ENCODE assay signal across 8 mouse cellular contexts in the genomic region with DNA sequence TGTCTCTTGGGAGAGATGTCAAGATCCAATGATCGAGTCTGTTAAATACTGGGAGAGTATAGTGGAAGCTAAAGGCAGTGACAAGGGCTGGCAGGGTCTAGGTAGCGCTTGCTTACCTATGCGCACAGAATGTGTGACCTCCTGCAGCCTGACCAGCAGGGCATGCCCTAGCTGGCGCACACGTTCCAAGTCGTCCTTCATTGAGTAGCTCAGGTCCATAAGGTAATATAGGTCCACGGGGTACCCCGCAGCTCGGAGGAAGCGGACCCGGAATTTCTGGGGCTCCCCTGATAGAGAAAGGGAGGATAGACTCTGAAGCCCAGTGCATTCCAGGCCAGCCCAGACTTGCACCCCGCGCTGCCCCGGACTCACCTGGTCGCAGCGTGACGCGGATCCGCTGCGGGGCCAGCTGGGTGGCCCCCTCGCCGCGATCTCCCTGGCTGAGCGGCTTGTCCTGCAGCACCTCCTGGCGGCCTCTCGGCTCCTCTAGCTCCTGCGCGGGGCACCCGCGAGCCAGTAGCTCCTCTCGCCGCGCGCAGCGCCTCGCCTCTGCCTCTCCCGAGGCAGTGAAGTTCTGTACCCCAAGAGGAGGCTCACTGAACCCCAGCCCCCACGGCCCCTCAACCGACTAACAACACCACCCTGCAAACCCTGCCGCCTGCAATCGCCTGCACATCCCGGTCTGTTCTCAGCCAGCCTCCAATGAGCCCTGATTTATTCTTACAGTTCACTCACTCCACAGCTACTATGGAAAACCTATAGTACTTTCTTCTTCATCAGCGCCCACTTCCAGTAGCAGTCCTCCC. TPM values are rescaled to one million over a fixed set of nuclear protein-coding genes. Genes with fewer than 3 reads are reported as not detected.
DNase-seq lines count a peak whose midpoint lies in the region; ATAC-seq and TF ChIP-seq lines count a peak whose summit lies in the region.

No protein-coding gene starts in this region.

- WGBS in intestine, embryonic 15.5 days: 3% methylated on average over 41 of the region's 43 CpGs
- 3% methylated on average over 43 of the region's 43 CpGs for WGBS in limb, embryonic 13.5 days
- 3% methylated on average over 43 of the region's 43 CpGs for WGBS in midbrain, embryonic 13.5 days
- 10% methylated on average over 43 of the region's 43 CpGs for WGBS in spleen, adult 2 months

- intact Hi-C loops in heart, postnatal 25 days (cut with DNase I): loop anchor here (1.0 to 10.0 kb wide), 2 partner anchors 46 to 240 kb away; no protein-coding TSS in a partner anchor

- H3K9me3 ChIP-seq in intestine, embryonic 15.5 days: no peaks in the 10 kb centered on the region
- no peaks in the 10 kb centered on the region for H3K9me3 ChIP-seq in limb, embryonic 13.5 days
- H3K9me3 ChIP-seq in midbrain, embryonic 13.5 days: no peaks in the 10 kb centered on the region

- TF ChIP-seq POLR2A in spleen, adult 2 months (IDR thresholded peaks at IDR 0.05; ENCODE audit: low read depth, low read length): no peak

- peaks cover 10% of the 10 kb centered on the region for H3K4me1 ChIP-seq in intestine, embryonic 15.5 days (replicated peaks)
- H3K4me1 ChIP-seq in limb, embryonic 13.5 days: peaks cover 18% of the 10 kb centered on the region
- H3K4me1 ChIP-seq in midbrain, embryonic 13.5 days (replicated peaks): peaks cover 12% of the 10 kb centered on the region
- H3K4me1 ChIP-seq in spleen, adult 2 months (ENCODE audit: control insufficient read depth, insufficient read depth, insufficient read length): peaks cover 11% of the 10 kb centered on the region

- H3K27me3 ChIP-seq in intestine, embryonic 15.5 days (replicated peaks): peaks cover 5% of the 10 kb centered on the region; the same call in 1 of the 2 replicates
- H3K27me3 ChIP-seq in limb, embryonic 13.5 days: peaks cover 20% of the 10 kb centered on the region
- H3K27me3 ChIP-seq in midbrain, embryonic 13.5 days: peaks cover 41% of the 10 kb centered on the region
- H3K27me3 ChIP-seq in spleen, adult 2 months (ENCODE audit: control insufficient read depth, insufficient read depth, low read length): no peaks in the 10 kb centered on the region

- H3K9ac ChIP-seq in intestine, embryonic 15.5 days: peak overlapping the region; percentile 52
- peak overlapping the region; percentile 66 for H3K9ac ChIP-seq in limb, embryonic 13.5 days
- H3K9ac ChIP-seq in midbrain, embryonic 13.5 days (replicated peaks): peak overlapping the region; percentile 67

- no peaks in the 10 kb centered on the region for H3K36me3 ChIP-seq in intestine, embryonic 15.5 days
- H3K36me3 ChIP-seq in limb, embryonic 13.5 days: no peaks in the 10 kb centered on the region
- H3K36me3 ChIP-seq in midbrain, embryonic 13.5 days: no peaks in the 10 kb centered on the region
- H3K36me3 ChIP-seq in spleen, adult 2 months (ENCODE audit: control insufficient read depth, insufficient read depth, low read length): peaks cover 22% of the 10 kb centered on the region

- peak; percentile 98 for DNase-seq in heart, adult 11 months
- no peak for DNase-seq in heart, postnatal 25 days (ENCODE audit: low spot score)
- DNase-seq in embryo, embryonic 10.5 days (ENCODE audit: low spot score): peak; percentile 85
- peak; percentile 76 for DNase-seq in gastrocnemius, postnatal 25 days
- DNase-seq in spleen, adult 2 months (ENCODE audit: low read depth in 1 of 2, low spot score in 2 of 2): peak in 1 of 2 experiments; percentile 84

- peak overlapping the region; percentile 97 for H3K4me2 ChIP-seq in intestine, embryonic 15.5 days (replicated peaks)
- peak overlapping the region; percentile 89 for H3K4me2 ChIP-seq in limb, embryonic 13.5 days (replicated peaks)
- H3K4me2 ChIP-seq in midbrain, embryonic 13.5 days (replicated peaks): peak overlapping the region; percentile 83

- H3K4me3 ChIP-seq in intestine, embryonic 15.5 days (replicated peaks): peak overlapping the region; percentile 43
- peak overlapping the region; percentile 51 for H3K4me3 ChIP-seq in limb, embryonic 13.5 days
- peak overlapping the region; percentile 42 for H3K4me3 ChIP-seq in midbrain, embryonic 13.5 days (replicated peaks)
- H3K4me3 ChIP-seq in spleen, adult 2 months (ENCODE audit: extremely low read depth, insufficient read depth, insufficient read length): peak overlapping the region; percentile 53

- ATAC-seq in intestine, embryonic 15.5 days: peak; percentile 94
- peak; percentile 91 for ATAC-seq in limb, embryonic 13.5 days (ENCODE audit: low FRiP score, low read depth)
- ATAC-seq in midbrain, embryonic 13.5 days: peak; percentile 89

- TF ChIP-seq CTCF in spleen, adult 2 months (IDR thresholded peaks at IDR 0.05; ENCODE audit: extremely low read depth, insufficient read depth, insufficient read length, insufficient replicate concordance): peak; percentile 76

- H3K27ac ChIP-seq in intestine, embryonic 15.5 days: no peak overlapping the region
- H3K27ac ChIP-seq in limb, embryonic 13.5 days: no peak overlapping the region
- H3K27ac ChIP-seq in midbrain, embryonic 13.5 days: no peak overlapping the region
- H3K27ac ChIP-seq in spleen, adult 2 months (ENCODE audit: insufficient read depth, low read length): peak overlapping the region; percentile 63

RNA-seq across cellular contexts. Expression of a gene that starts 7.4 kb away (rescaled TPM):
- total RNA-seq in heart, postnatal 25 days (2021): 1 to 10 TPM; 1.3 TPM
- 1 to 10 TPM in 1 of 2 experiments, under 1 TPM in 1; 0.41 to 1.2 TPM for total RNA-seq in gastrocnemius, postnatal 25 days (2021)
- 10.8 and 12.9 TPM in 2 replicates for polyA plus RNA-seq in intestine, embryonic 15.5 days (2015; fragmentation: Nextera tagmentation; extraction: Ambion mirVana)
- 3.2 and 3.5 TPM in 2 replicates for polyA plus RNA-seq in limb, embryonic 13.5 days (2015; fragmentation: Nextera tagmentation; extraction: Ambion mirVana)
- 0.71 and 0.82 TPM in 2 replicates for polyA plus RNA-seq in midbrain, embryonic 13.5 days (2015; fragmentation: Nextera tagmentation; extraction: Ambion mirVana)
- polyA plus RNA-seq in spleen, adult 2 months (2012; rRNA removed): 127 and 143 TPM in 2 replicates

RNA-seq across cellular contexts. Expression of a gene that starts 19.9 kb away (rescaled TPM):
- total RNA-seq in heart, postnatal 25 days (2021): 10 to 100 TPM; 15.7 to 16.3 TPM
- 10 to 100 TPM; 10.4 to 16.7 TPM for total RNA-seq in gastrocnemius, postnatal 25 days (2021)
- 45.8 and 49.3 TPM in 2 replicates for polyA plus RNA-seq in intestine, embryonic 15.5 days (2015; fragmentation: Nextera tagmentation; extraction: Ambion mirVana)
- 75.2 and 82.1 TPM in 2 replicates for polyA plus RNA-seq in limb, embryonic 13.5 days (2015; fragmentation: Nextera tagmentation; extraction: Ambion mirVana)
- 37.9 and 40.2 TPM in 2 replicates for polyA plus RNA-seq in midbrain, embryonic 13.5 days (2015; fragmentation: Nextera tagmentation; extraction: Ambion mirVana)
- 33.2 and 40.9 TPM in 2 replicates for polyA plus RNA-seq in spleen, adult 2 months (2012; rRNA removed)

RNA-seq across cellular contexts. Expression of a gene that starts 21.3 kb away (rescaled TPM):
- total RNA-seq in heart, postnatal 25 days (2021): 10 to 100 TPM; 34.0 to 35.2 TPM
- 10 to 100 TPM; 25.5 to 25.6 TPM for total RNA-seq in gastrocnemius, postnatal 25 days (2021)
- polyA plus RNA-seq in intestine, embryonic 15.5 days (2015; fragmentation: Nextera tagmentation; extraction: Ambion mirVana): 41.3 and 44.1 TPM in 2 replicates
- 74.2 and 82.6 TPM in 2 replicates for polyA plus RNA-seq in limb, embryonic 13.5 days (2015; fragmentation: Nextera tagmentation; extraction: Ambion mirVana)
- 81.1 and 83.0 TPM in 2 replicates for polyA plus RNA-seq in midbrain, embryonic 13.5 days (2015; fragmentation: Nextera tagmentation; extraction: Ambion mirVana)
- 26.8 and 30.2 TPM in 2 replicates for polyA plus RNA-seq in spleen, adult 2 months (2012; rRNA removed)

RNA-seq across cellular contexts. Expression of a gene that starts 32.9 kb away (rescaled TPM):
- total RNA-seq in heart, postnatal 25 days (2021): 10 to 100 TPM; 17.0 to 20.8 TPM
- total RNA-seq in gastrocnemius, postnatal 25 days (2021): 1 to 10 TPM; 9.3 to 9.8 TPM
- 15.8 and 16.5 TPM in 2 replicates for polyA plus RNA-seq in intestine, embryonic 15.5 days (2015; fragmentation: Nextera tagmentation; extraction: Ambion mirVana)
- polyA plus RNA-seq in limb, embryonic 13.5 days (2015; fragmentation: Nextera tagmentation; extraction: Ambion mirVana): 131 and 145 TPM in 2 replicates
- polyA plus RNA-seq in midbrain, embryonic 13.5 days (2015; fragmentation: Nextera tagmentation; extraction: Ambion mirVana): 2.7 and 3.4 TPM in 2 replicates
- polyA plus RNA-seq in spleen, adult 2 months (2012; rRNA removed): 21.1 and 27.5 TPM in 2 replicates

RNA-seq across cellular contexts. Expression of a gene that starts 46.0 kb away (rescaled TPM):
- total RNA-seq in heart, postnatal 25 days (2021): not detected
- not detected for total RNA-seq in gastrocnemius, postnatal 25 days (2021)
- polyA plus RNA-seq in intestine, embryonic 15.5 days (2015; fragmentation: Nextera tagmentation; extraction: Ambion mirVana): 0.08 and 0.14 TPM in 2 replicates
- 1.1 and 1.3 TPM in 2 replicates for polyA plus RNA-seq in limb, embryonic 13.5 days (2015; fragmentation: Nextera tagmentation; extraction: Ambion mirVana)
- polyA plus RNA-seq in midbrain, embryonic 13.5 days (2015; fragmentation: Nextera tagmentation; extraction: Ambion mirVana): 0.07 and 0.12 TPM in 2 replicates
- 0.05 TPM in 1 of 2 replicates, not detected in the other for polyA plus RNA-seq in spleen, adult 2 months (2012; rRNA removed)
